Mouse (Mus musculus): ENCODE measurements around the gene 4933416C03Rik.

DNA sequence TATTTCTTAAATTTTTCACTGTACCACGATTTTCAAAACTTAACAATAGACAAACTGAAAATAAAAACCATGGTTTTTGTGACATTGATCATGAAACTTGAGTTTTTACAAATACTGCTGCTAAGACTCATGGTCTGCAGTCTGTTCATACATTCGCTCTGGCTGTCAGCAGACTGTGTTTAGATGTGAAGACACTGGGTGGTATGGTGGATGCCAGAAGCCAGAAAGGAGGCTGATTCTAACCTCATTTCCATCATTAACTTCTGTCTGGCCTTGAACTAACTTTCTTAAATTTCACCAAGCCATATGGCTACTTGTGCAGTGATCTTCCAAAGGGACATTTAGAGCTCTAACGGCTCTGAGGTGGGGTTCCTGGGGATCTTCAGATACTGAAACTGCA, 16.7 kb upstream of the 4933416C03Rik start:
- TF ChIP-seq CTCF (IDR thresholded peaks at IDR 0.05) (no peak), POLR2A (IDR thresholded peaks at IDR 0.05; ENCODE audit: insufficient read depth, low read depth, low read length) (no peak)
